Mouse (Mus musculus) urinary bladder, postnatal 4 days (tissue): Measurements from ENCODE around the gene 4930524J08Rik.

Source experiments
- DNase-seq, 2 experiments: peaks; one replicate each; pipeline ENCODE4 v3.0.0; 2021 to 2022; ENCODE audit warnings: low spot score in 2 of 2

4930524J08Rik gene

GRCm38 (mm10) chr5:99978699-99979442, at the start of gene 4930524J08Rik, which contains the start of gene Hnrnpd:
Gene 4930524J08Rik (plus strand): TSS chr5:99979061.
Gene Hnrnpd (minus strand): TSS chr5:99978938.
- peak; percentile 91 for DNase-seq

GRCm38 (mm10) chr5:99931910-99932309, 47.0 kb upstream of the 4930524J08Rik start:
- DNase-seq, result no peak

- DNase-seq, result no peak
Observed at GRCm38 (mm10) chr5:99939440-99939839, 39.4 kb upstream of the 4930524J08Rik start.

- no peak for DNase-seq
Observed at GRCm38 (mm10) chr5:99941273-99941672, 37.6 kb upstream of the 4930524J08Rik start.

GRCm38 (mm10) chr5:99941776-99942502, 36.9 kb upstream of the 4930524J08Rik start:
- DNase-seq, result no peak

- no peak for DNase-seq
Observed at GRCm38 (mm10) chr5:99952513-99952912, 26.3 kb upstream of the 4930524J08Rik start.

- no peak for DNase-seq
Observed at GRCm38 (mm10) chr5:99953883-99954282, 25.0 kb upstream of the 4930524J08Rik start.

- DNase-seq, result no peak
Observed at GRCm38 (mm10) chr5:99958666-99959065, 20.2 kb upstream of the 4930524J08Rik start.

GRCm38 (mm10) chr5:99959236-99959936, 19.5 kb upstream of the 4930524J08Rik start:
- no peak for DNase-seq

- no peak for DNase-seq
Observed at GRCm38 (mm10) chr5:99959960-99960359, 18.9 kb upstream of the 4930524J08Rik start.

GRCm38 (mm10) chr5:99973941-99974340, 4.9 kb upstream of the 4930524J08Rik start:
- DNase-seq, result no peak

- no peak for DNase-seq
Observed at GRCm38 (mm10) chr5:99975061-99975460, 3.8 kb upstream of the 4930524J08Rik start.

- no peak for DNase-seq
Observed at GRCm38 (mm10) chr5:99975776-99976175, 3.1 kb upstream of the 4930524J08Rik start.

GRCm38 (mm10) chr5:99976334-99976955, 2.4 kb upstream of the 4930524J08Rik start:
- DNase-seq, result no peak

GRCm38 (mm10) chr5:99977516-99978301, 1.2 kb upstream of the 4930524J08Rik start:
- DNase-seq, result peak; percentile 78 to 88

GRCm38 (mm10) chr5:99983452-99984061, 4.7 kb downstream of the 4930524J08Rik start:
- no peak for DNase-seq

GRCm38 (mm10) chr5:99994166-99994565, 15.3 kb downstream of the 4930524J08Rik start:
- DNase-seq, result no peak

GRCm38 (mm10) chr5:99994680-99995079, 15.8 kb downstream of the 4930524J08Rik start:
- DNase-seq, result no peak

GRCm38 (mm10) chr5:100000048-100000447, 21.2 kb downstream of the 4930524J08Rik start:
- DNase-seq, result no peak

- DNase-seq, result no peak
Observed at GRCm38 (mm10) chr5:100000500-100000899, 21.6 kb downstream of the 4930524J08Rik start.

- no peak for DNase-seq
Observed at GRCm38 (mm10) chr5:100003895-100004294, 25.0 kb downstream of the 4930524J08Rik start.
